Mouse (Mus musculus) neural tube, embryonic 11.5 days (tissue): Measurements from ENCODE around the gene Mapk11. TPM values are rescaled to one million over a fixed set of nuclear protein-coding genes. Genes with fewer than 3 reads are reported as not detected.

Source experiments
- ATAC-seq: fragments of 200-750 bp; cut with Nextera tagmentation; 2 replicates; pipeline ENCODE4 v1.8.0; 2017; ENCODE audit warnings: moderate number of reproducible peaks, mild to moderate bottlenecking, moderate TSS enrichment, moderate library complexity; ENCODE audit not compliant: insufficient read depth, low FRiP score, low TSS enrichment
- DNase-seq: peaks from one replicate; pipeline ENCODE4 v3.0.0-alpha.2; 2015; ENCODE audit warnings: low spot score
- H3K27ac ChIP-seq: fragments of 300-500 bp; sonication (generic); 2 replicates; pipeline ENCODE4 v1.5.1; 2014; ENCODE audit warnings: low read depth, mild to moderate bottlenecking, low read length
- H3K27me3 ChIP-seq: fragments of 300-500 bp; sonication (generic); 2 replicates; pipeline ENCODE4 v1.6.1; 2014; ENCODE audit warnings: mild to moderate bottlenecking, low read length, mixed read lengths; ENCODE audit not compliant: control insufficient read depth, insufficient read depth
- H3K36me3 ChIP-seq: fragments of 300-500 bp; sonication (generic); 2 replicates; pipeline ENCODE4 v1.6.1; 2014; ENCODE audit warnings: mild to moderate bottlenecking, low read length, moderate library complexity, mixed read lengths; ENCODE audit not compliant: control insufficient read depth, insufficient read depth
- H3K4me1 ChIP-seq: fragments of 300-500 bp; sonication (generic); 2 replicates; pipeline ENCODE4 v1.6.1; 2014; ENCODE audit warnings: low read length, mixed read lengths; ENCODE audit not compliant: control insufficient read depth, insufficient read depth
- H3K4me2 ChIP-seq: fragments of 300-500 bp; sonication (generic); 2 replicates; pipeline ENCODE4 v1.6.1; 2014; ENCODE audit warnings: low read depth, mild to moderate bottlenecking, moderate library complexity
- H3K4me3 ChIP-seq: fragments of 300-500 bp; sonication (generic); 2 replicates; pipeline ENCODE4 v1.5.1; 2014; ENCODE audit warnings: low read depth, low read length
- H3K9ac ChIP-seq: fragments of 300-500 bp; sonication (generic); 2 replicates; pipeline ENCODE4 v1.6.1; 2014; ENCODE audit warnings: mild to moderate bottlenecking, low read length
- H3K9me3 ChIP-seq: fragments of 300-500 bp; sonication (generic); 2 replicates; pipeline ENCODE4 v1.6.1; 2016; ENCODE audit warnings: low read length; ENCODE audit not compliant: control insufficient read depth
- WGBS: fragments of 180-500 bp; shearing (Covaris S2); extraction: QIAGEN DNeasy Blood & Tissue Kit; methylation state at CpG from one replicate; pipeline ENCODE4 v1.1.7; 2014; 5-methylcytosine and 5-hydroxymethylcytosine counted together
- polyA plus RNA-seq: library from polyadenylated mRNA; unstranded; fragments of >200 nt; fragmentation: Nextera tagmentation; extraction: Ambion mirVana; gene quantifications from 2 replicates; pipeline ENCODE4 v1.2.1, GENCODE M21; 2014

The Mapk11 gene
- 33.1 and 37.4 TPM in 2 replicates for polyA plus RNA-seq

DNA sequence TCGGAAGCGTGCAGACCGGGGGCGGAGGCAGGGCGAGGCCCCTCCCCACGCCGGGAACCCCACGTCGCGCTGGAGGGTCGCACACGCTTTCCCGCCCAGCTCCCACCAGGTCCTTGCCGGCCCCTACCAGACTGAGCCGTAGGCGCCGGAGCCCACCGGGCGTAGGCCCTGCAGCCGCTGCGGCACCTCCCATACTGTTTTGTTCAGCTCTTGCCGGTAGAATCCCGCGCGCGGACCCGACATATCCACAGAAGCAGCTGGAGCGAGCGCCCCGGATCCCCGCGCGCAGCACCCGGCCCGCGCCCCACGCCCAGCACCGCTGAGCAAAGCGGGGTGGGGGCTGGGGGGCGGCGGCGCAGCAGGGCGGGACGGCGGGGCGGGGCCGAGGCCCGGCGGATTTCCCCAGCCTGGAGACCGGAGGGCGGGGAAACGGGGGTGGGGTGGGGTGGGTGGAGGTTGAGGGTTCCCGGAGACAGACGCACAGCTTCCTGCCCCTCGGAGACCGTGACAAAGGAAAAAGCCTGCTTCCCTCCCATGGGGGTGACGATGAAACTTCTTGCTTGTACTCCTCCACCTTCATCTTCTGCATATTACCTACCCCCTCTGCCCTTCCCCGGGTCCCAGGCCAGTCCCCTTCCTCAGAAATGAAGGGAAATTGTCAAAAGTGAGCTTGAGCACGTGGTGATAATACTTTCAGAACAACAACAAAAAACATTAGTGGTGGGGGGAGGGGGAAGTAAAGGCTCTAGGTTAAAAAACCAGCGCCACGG is at the start of gene Mapk11:
TSS of gene Mapk11 (minus strand) at position 358 of the 770 bp plus-strand sequence.
- Histone ChIP-seq H3K4me3 (peak within 1 kb of the TSS; percentile 78), H3K27ac (peak within 1 kb of the TSS; percentile 81), H3K9ac (peak within 1 kb of the TSS; percentile 94), H3K36me3 (peaks cover 2% of the 10 kb centered on the region; the same call in 1 of the 2 replicates), H3K27me3 (peaks cover 12% of the 10 kb centered on the region; the same call in 1 of the 2 replicates), H3K4me1 (peaks cover 18% of the 10 kb centered on the region), H3K4me2 (peak within 1 kb of the TSS; percentile 88), H3K9me3 (no peaks in the 10 kb centered on the region)
- ATAC-seq (peak; percentile 39), DNase-seq (peak; percentile 71)
- WGBS: 0% methylated on average over 54 of the region's 61 CpGs

DNA sequence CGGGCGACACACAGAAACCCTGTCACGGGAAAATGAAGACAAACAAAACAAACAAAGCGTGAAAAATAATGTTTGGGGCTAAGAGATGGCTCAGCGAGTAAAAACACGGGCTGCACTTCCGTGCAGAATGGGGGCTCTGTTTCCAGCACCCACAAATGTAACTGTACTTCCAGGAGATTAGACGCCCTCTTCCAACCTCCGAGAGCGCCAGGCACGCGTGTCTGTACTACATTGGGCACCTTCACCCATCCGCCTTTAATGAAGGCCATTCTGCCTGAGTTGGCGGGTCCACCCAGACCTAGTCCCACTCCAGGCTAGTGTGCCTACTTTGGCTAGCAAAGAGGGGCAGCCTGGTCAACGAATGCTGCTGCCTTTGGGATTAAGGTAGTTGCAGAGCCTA is 47.6 kb upstream of the Mapk11 start:
- WGBS: 73% methylated on average over 15 of the region's 15 CpGs
- peak overlapping the region; percentile 94 for H3K9ac ChIP-seq
- no peaks in the 10 kb centered on the region for H3K36me3 ChIP-seq
- no peaks in the 10 kb centered on the region for H3K27me3 ChIP-seq
- peaks cover 6% of the 10 kb centered on the region for H3K4me1 ChIP-seq
- no peak overlapping the region for H3K27ac ChIP-seq
- DNase-seq (no peak), ATAC-seq (no peak)
- H3K9me3 ChIP-seq: no peaks in the 10 kb centered on the region
- peak overlapping the region; percentile 51 for H3K4me2 ChIP-seq
- peak overlapping the region; percentile 86 for H3K4me3 ChIP-seq

DNA sequence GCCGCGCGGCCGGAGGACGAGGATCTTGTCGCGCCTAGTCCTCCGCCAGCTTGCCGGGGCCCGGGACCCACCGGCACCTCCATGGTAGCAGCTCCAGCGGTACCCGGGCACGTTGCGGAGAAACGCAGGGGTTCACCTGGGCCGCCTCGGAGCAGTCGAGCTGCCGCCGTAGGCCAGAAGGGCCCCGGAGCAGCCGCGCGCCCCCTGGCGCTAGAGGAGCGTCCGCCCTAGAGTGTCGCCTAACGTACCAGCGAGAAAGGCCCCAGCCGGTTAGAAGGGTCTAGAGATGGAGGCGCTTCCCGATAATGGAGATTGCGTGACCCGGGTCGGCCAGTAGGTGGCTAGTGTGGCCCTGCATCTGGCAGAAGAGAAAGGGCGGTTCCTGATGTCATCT is 46.9 kb upstream of the Mapk11 start, which contains the start of gene Dennd6b:
TSS of gene Dennd6b (minus strand) at position 184 of the 394 bp plus-strand sequence.
- peak; percentile 97 for DNase-seq
- H3K9ac ChIP-seq: peak within 1 kb of the TSS; percentile 94
- H3K27me3 ChIP-seq: no peaks in the 10 kb centered on the region
- H3K4me1 ChIP-seq: peaks cover 6% of the 10 kb centered on the region
- no peaks in the 10 kb centered on the region for H3K36me3 ChIP-seq
- 0% methylated on average over 38 of the region's 38 CpGs for WGBS
- H3K4me3 ChIP-seq: peak within 1 kb of the TSS; percentile 86
- H3K4me2 ChIP-seq: peak within 1 kb of the TSS; percentile 51
- no peaks in the 10 kb centered on the region for H3K9me3 ChIP-seq
- ATAC-seq: peak; percentile 96
- H3K27ac ChIP-seq: peak within 1 kb of the TSS; percentile 94

DNA sequence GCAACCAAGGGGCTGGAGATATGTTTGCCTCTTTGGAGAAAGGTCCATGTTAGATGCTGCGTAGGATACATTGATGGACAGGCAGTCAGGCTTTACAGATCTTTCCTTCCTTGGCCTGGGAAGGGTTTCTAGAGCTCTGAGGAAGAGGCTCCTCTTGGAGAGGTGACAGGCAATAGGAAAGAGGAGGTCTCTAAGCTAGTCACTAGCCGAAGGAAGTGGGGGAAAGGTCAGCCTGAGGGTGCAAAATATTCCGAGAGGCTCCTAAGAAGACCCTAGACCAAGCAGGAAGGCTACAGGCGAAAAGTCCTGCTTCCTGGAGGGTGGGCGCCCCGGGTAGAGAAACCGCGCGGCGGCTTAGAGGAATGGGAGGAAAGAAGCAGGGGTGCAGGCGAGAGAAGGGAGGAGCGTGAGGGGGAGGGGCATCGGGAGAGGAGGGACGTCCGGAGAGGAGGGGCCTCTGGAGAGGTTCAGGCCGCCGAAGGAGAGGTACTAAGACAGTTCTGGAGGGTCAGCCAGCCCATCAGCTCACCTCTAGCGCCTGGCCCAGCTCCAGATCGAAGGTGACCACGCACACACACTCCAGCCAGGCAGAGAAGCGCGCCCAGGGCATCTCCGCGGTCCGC is 46.4 kb upstream of the Mapk11 start:
- Histone ChIP-seq H3K4me1 (peaks cover 6% of the 10 kb centered on the region), H3K4me2 (peak overlapping the region; percentile 51), H3K9ac (peak overlapping the region; percentile 94), H3K27ac (peak overlapping the region; percentile 94), H3K4me3 (peak overlapping the region; percentile 86), H3K36me3 (no peaks in the 10 kb centered on the region), H3K9me3 (no peaks in the 10 kb centered on the region), H3K27me3 (no peaks in the 10 kb centered on the region)
- peak; percentile 87 for DNase-seq
- ATAC-seq: peak; percentile 89
- under 1% methylated on average over 25 of the region's 25 CpGs for WGBS

DNA sequence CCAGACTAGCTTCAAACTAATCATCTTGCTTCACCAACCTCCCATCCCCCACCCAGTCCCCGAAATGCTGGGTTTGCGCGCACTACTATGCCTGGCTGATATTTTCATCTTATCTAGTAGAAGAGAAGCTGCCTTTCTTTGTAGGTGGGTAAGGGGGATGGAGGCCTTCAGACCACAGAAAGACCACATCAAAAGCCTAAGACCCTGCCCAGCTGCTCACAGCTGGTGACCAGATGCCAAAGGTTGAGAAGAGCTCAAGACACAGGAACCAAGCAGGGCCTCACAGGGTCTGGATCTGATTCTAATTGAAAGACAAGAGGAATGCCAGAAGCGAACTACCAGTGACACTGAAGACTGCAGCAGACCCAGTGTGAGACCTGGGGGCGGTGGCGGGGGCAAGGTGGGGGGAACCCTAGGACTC is 45.8 kb upstream of the Mapk11 start:
- H3K36me3 ChIP-seq: no peaks in the 10 kb centered on the region
- no peaks in the 10 kb centered on the region for H3K27me3 ChIP-seq
- 27% methylated on average over 6 of the region's 6 CpGs for WGBS
- H3K4me3 ChIP-seq: peak overlapping the region; percentile 86
- DNase-seq (peak; percentile 41), ATAC-seq (no peak)
- peaks cover 6% of the 10 kb centered on the region for H3K4me1 ChIP-seq
- H3K9me3 ChIP-seq: no peaks in the 10 kb centered on the region
- H3K4me2 ChIP-seq: peak overlapping the region; percentile 51
- H3K27ac ChIP-seq: peak overlapping the region; percentile 94
- H3K9ac ChIP-seq: peak overlapping the region; percentile 94

DNA sequence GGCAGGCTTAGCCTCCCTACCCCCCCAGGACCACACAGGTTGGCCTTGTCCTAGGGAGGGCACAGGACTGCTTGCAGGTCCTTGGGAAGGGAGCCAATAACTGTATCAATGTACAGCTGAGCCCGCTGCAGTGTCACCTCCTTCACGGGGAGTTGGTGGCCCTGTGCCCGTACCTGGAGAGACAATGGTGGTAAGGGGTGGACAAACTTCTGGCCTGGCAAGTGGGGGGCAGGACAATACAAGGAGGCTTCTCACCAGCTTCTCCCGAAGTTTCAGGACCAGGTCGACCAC is 35.5 kb upstream of the Mapk11 start:
- Histone ChIP-seq H3K27ac (no peak overlapping the region), H3K4me3 (no peak overlapping the region), H3K4me2 (no peak overlapping the region), H3K9ac (no peak overlapping the region), H3K9me3 (no peaks in the 10 kb centered on the region), H3K36me3 (peaks cover 6% of the 10 kb centered on the region; the same call in 1 of the 2 replicates), H3K27me3 (no peaks in the 10 kb centered on the region), H3K4me1 (peaks cover 8% of the 10 kb centered on the region)
- 90% methylated on average over 5 of the region's 5 CpGs for WGBS
- DNase-seq: no peak
- ATAC-seq: no peak

DNA sequence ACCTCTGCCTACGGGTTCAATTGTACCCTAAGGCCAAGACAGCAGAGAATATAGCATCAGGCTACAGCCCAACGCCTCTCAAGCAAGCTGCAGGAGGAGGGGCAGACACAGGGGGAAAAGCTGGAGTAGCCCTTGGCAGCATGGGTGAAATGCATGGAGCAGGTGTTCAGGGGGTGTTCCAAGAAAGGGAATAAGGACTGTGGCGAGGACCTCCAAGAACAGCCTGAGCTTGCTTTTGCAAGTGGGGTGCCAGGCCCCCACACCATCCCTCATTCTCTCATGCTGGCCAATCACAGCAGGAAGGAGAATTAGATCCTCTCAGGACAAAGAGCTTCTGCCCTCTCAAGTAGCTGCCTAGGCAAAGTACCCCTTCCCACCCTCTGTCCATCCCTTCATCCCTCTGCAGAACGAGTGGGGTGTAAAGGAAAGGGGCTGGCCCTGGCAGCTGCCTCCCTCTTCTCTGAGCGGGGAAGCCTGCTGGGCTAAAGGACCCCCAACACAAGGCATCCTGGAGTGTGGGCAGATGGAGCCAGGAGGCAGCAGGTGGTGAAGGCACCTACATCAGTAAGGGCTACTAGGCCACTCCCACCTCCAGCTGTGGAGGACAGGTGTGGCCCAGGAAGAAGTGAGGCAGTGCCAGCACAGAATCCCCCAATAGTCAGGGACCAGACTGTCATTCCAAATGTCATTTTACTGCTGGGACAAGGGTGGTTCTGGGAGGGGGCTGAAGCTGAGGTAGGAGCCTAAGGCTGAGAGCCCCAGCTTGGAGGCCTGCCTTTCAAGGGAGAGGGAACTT is 34.9 kb upstream of the Mapk11 start:
- Histone ChIP-seq H3K4me3 (no peak overlapping the region), H3K9ac (no peak overlapping the region), H3K9me3 (no peaks in the 10 kb centered on the region), H3K27me3 (no peaks in the 10 kb centered on the region), H3K4me1 (peaks cover 14% of the 10 kb centered on the region), H3K36me3 (peaks cover 6% of the 10 kb centered on the region; the same call in 1 of the 2 replicates), H3K27ac (no peak overlapping the region), H3K4me2 (no peak overlapping the region)
- no peak for ATAC-seq
- 58% methylated on average over 5 of the region's 5 CpGs for WGBS
- DNase-seq: no peak

DNA sequence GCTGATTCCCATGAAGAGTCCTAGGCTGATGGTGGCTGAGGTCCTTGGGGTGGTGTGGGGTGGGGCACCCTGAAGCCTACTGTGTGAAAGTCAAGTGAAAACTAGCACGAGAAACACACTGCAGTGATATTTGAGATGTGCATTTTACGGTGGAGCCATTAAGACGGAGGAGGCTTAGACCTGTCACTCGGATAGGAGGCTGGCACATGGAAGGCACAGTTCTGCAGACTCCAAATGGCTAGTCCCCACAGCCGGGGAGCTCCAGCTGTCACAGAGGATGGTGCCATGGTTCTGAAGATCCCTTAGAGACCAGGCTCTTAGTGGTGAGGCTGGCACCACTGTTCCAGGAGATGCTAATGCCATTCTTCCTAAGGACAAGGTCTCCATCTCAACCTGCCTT is 33.4 kb upstream of the Mapk11 start:
- 60% methylated on average over 5 of the region's 5 CpGs for WGBS

More for the DNA sequence above, 33.4 kb upstream of the Mapk11 start:
- no peak overlapping the region for H3K9ac ChIP-seq
- no peak overlapping the region for H3K4me2 ChIP-seq
- DNase-seq: no peak
- no peaks in the 10 kb centered on the region for H3K27me3 ChIP-seq
- no peaks in the 10 kb centered on the region for H3K9me3 ChIP-seq
- 0 out of 2 replicates have a peak, but pooled peaks cover 3% of the 10 kb centered on the region for H3K36me3 ChIP-seq
- no peak overlapping the region for H3K27ac ChIP-seq
- no peak for ATAC-seq
- peaks cover 29% of the 10 kb centered on the region for H3K4me1 ChIP-seq
- no peak overlapping the region for H3K4me3 ChIP-seq
